In the genomic region with DNA sequence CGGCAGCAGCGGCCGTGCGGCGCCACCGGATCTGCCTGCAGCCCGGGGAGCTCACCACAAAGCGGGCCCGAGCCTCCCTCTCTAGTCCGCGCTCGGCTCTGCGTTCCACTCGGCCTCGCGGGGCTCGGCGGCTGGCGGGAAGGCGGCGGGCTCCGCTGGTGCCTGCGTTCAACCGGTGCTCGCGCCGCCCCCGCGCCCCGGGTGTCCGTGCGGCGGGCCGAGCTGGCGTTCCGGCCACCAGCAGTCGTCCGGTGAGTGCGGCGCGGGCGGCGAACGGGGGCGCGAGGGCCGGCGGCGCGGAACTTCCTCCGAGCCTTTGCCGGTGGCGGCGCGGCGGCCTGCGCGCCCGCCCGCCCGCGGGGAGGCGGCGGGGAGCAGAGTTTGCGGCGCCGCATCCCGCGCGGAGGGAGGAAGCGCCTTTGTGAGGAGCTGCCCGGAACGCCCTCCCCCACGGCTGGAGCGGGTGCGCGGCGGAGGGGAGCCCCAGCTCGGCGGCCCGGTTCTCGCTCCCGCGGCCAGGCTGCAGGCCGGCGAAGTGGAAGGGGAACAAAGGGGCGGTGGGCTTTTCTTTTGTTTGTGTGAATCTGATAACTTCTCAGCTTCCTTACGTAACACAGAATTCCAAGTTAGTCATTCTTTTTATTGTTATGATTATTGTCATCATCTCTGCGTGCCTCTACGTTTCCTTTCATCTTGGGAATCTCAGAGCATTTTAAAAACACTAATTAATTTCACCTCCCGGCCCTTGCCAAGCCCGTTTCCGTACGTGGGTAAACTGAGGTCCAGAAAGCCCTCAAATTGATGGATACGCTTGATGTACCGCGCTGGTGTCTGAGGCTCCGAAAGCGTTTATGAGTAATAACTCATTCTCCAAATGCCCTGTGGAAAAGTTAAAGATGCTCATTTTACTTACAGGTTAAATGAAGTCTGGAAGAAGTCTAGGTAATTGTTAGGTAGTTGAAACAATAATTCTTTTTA, we compare ENCODE assay signal across 8 mouse cellular contexts. TPM values are rescaled to one million over a fixed set of nuclear protein-coding genes. Genes with fewer than 3 reads are reported as not detected.
DNase-seq lines count a peak whose midpoint lies in the region; ATAC-seq and TF ChIP-seq lines count a peak whose summit lies in the region.

No protein-coding gene starts in this region.

- H3K4me3 ChIP-seq in embryonic facial prominence, embryonic 10.5 days, result peak overlapping the region; percentile 94
- peak overlapping the region; percentile 91 for H3K4me3 ChIP-seq in liver, adult 2 months (ENCODE audit: insufficient read depth, low read depth, low read length)
- peak overlapping the region; percentile 75 for H3K4me3 ChIP-seq in midbrain, postnatal 0 days (ENCODE audit: low read depth, low read length)
- peak overlapping the region; percentile 90 for H3K4me3 ChIP-seq in stomach, embryonic 16.5 days (replicated peaks; ENCODE audit: low read length)

- TF ChIP-seq CTCF in liver, adult 2 months (IDR thresholded peaks at IDR 0.05; ENCODE audit: low read depth, low read length), result no peak
- no peak for TF ChIP-seq CTCF in midbrain, postnatal 0 days (IDR thresholded peaks at IDR 0.05)

- H3K4me2 ChIP-seq in midbrain, postnatal 0 days (ENCODE audit: low read depth, low read length, poor library complexity, severe bottlenecking), result peak overlapping the region; percentile 69
- peak overlapping the region; percentile 56 for H3K4me2 ChIP-seq in stomach, embryonic 16.5 days (ENCODE audit: low read depth, low read length)

- H3K79me2 ChIP-seq in liver, adult 2 months (ENCODE audit: control insufficient read depth, insufficient read depth, low read length), result peaks cover 18% of the 10 kb centered on the region; the same call in 1 of the 2 replicates

- H3K27me3 ChIP-seq in embryonic facial prominence, embryonic 10.5 days (replicated peaks; ENCODE audit: low read depth, poor library complexity, severe bottlenecking), result no peaks in the 10 kb centered on the region
- no peaks in the 10 kb centered on the region for H3K27me3 ChIP-seq in liver, adult 2 months (ENCODE audit: control insufficient read depth, insufficient read depth, low read length)
- H3K27me3 ChIP-seq in midbrain, postnatal 0 days (ENCODE audit: insufficient read depth, low read length), result no peaks in the 10 kb centered on the region
- H3K27me3 ChIP-seq in stomach, embryonic 16.5 days (ENCODE audit: control insufficient read depth, insufficient read depth, low read length), result no peaks in the 10 kb centered on the region

- DNase-seq in A20 (ENCODE audit: low read depth, low spot score), result peak; percentile 58
- DNase-seq in adrenal gland, adult 2 months, result peak; percentile 83
- DNase-seq in embryonic facial prominence, embryonic 10.5 days (ENCODE audit: low spot score), result peak; percentile 75
- DNase-seq in heart, adult 11 months, result peak; percentile 96
- peak; percentile 54 for DNase-seq in kidney, adult 9 months
- DNase-seq in liver, adult 2 months (ENCODE audit: extremely low read depth, low read depth, low spot score), result no peak
- DNase-seq in midbrain, postnatal 0 days (ENCODE audit: low spot score), result peak; percentile 57

- peak overlapping the region; percentile 98 for H3K9ac ChIP-seq in liver, adult 2 months (ENCODE audit: low read depth, low read length)
- H3K9ac ChIP-seq in midbrain, postnatal 0 days (replicated peaks; ENCODE audit: low read length, poor library complexity, severe bottlenecking), result peak overlapping the region; percentile 93
- peak overlapping the region; percentile 98 for H3K9ac ChIP-seq in stomach, embryonic 16.5 days (ENCODE audit: low read length)

- H3K27ac ChIP-seq in embryonic facial prominence, embryonic 10.5 days (replicated peaks), result peak overlapping the region; percentile 99
- H3K27ac ChIP-seq in liver, adult 2 months (replicated peaks; ENCODE audit: insufficient read depth, low read depth, low read length), result peak overlapping the region; percentile 87
- peak overlapping the region; percentile 96 for H3K27ac ChIP-seq in midbrain, postnatal 0 days (ENCODE audit: low read depth, low read length)
- peak overlapping the region; percentile 99 for H3K27ac ChIP-seq in stomach, embryonic 16.5 days (ENCODE audit: low read length)

- peak; percentile 67 for ATAC-seq in midbrain, postnatal 0 days (ENCODE audit: low FRiP score)
- peak; percentile 57 for ATAC-seq in stomach, embryonic 16.5 days (ENCODE audit: insufficient read depth, low FRiP score)

- peaks cover 18% of the 10 kb centered on the region for H3K4me1 ChIP-seq in embryonic facial prominence, embryonic 10.5 days
- H3K4me1 ChIP-seq in liver, adult 2 months (ENCODE audit: control insufficient read depth, insufficient read depth, low read length), result peaks cover 6% of the 10 kb centered on the region; the same call in 1 of the 2 replicates
- peaks cover 6% of the 10 kb centered on the region for H3K4me1 ChIP-seq in midbrain, postnatal 0 days (ENCODE audit: insufficient read depth, low read length)
- H3K4me1 ChIP-seq in stomach, embryonic 16.5 days (ENCODE audit: control insufficient read depth, insufficient read depth, low read length), result peaks cover 10% of the 10 kb centered on the region

- no peak for TF ChIP-seq POLR2A in liver, adult 2 months (IDR thresholded peaks at IDR 0.05; ENCODE audit: extremely low read depth, insufficient read depth, low read length)

- under 1% methylated on average over 99 of the region's 99 CpGs for WGBS in embryonic facial prominence, embryonic 10.5 days
- WGBS in liver, adult 2 months, result 2% methylated on average over 98 of the region's 99 CpGs
- WGBS in midbrain, postnatal 0 days, result under 1% methylated on average over 72 of the region's 99 CpGs
- under 1% methylated on average over 88 of the region's 99 CpGs for whole genome bisulfite sequencing in stomach, embryonic 16.5 days

- no peaks in the 10 kb centered on the region for H3K9me3 ChIP-seq in embryonic facial prominence, embryonic 10.5 days
- H3K9me3 ChIP-seq in midbrain, postnatal 0 days (ENCODE audit: low read length), result no peaks in the 10 kb centered on the region
- H3K9me3 ChIP-seq in stomach, embryonic 16.5 days (replicated peaks; ENCODE audit: control insufficient read depth, low read length), result no peaks in the 10 kb centered on the region

- H3K36me3 ChIP-seq in embryonic facial prominence, embryonic 10.5 days (replicated peaks), result peaks cover 15% of the 10 kb centered on the region
- no peaks in the 10 kb centered on the region for H3K36me3 ChIP-seq in liver, adult 2 months (ENCODE audit: control insufficient read depth, insufficient read depth, low read length)
- no peaks in the 10 kb centered on the region for H3K36me3 ChIP-seq in midbrain, postnatal 0 days (ENCODE audit: insufficient read depth, low read length)
- H3K36me3 ChIP-seq in stomach, embryonic 16.5 days (ENCODE audit: control insufficient read depth, insufficient read depth, low read length), result no peaks in the 10 kb centered on the region

RNA-seq across cellular contexts. Expression of gene Peli1, which starts 0.6 kb away (rescaled TPM):
- 10 to 100 TPM; 15.2 to 18.4 TPM for total RNA-seq in adrenal gland, adult 2 months (2021)
- 17.1 and 22.8 TPM in 2 replicates for polyA plus RNA-seq in adrenal gland, adult 2 months (2012; rRNA removed)
- polyA plus RNA-seq in embryonic facial prominence, embryonic 10.5 days (2016; fragmentation: Nextera tagmentation; extraction: Ambion mirVana), result 63.9 and 68.7 TPM in 2 replicates
- total RNA-seq in liver, adult 2 months (2014; rRNA removed), result 15.4 and 19.9 TPM in 2 replicates
- 5.6 and 7.5 TPM in 2 replicates for polyA plus RNA-seq in liver, adult 2 months (2012; rRNA removed)
- total RNA-seq in midbrain, postnatal 0 days (2014; rRNA removed), result 37.3 and 44.8 TPM in 2 replicates
- polyA plus RNA-seq in midbrain, postnatal 0 days (2015; fragmentation: Nextera tagmentation; extraction: Ambion mirVana), result 35.1 and 37.7 TPM in 2 replicates
- polyA plus RNA-seq in stomach, embryonic 16.5 days (2015; fragmentation: Nextera tagmentation; extraction: Ambion mirVana), result 21.1 and 24.3 TPM in 2 replicates
